ENCODE assay signal across 9 mouse cellular contexts in the genomic region with DNA sequence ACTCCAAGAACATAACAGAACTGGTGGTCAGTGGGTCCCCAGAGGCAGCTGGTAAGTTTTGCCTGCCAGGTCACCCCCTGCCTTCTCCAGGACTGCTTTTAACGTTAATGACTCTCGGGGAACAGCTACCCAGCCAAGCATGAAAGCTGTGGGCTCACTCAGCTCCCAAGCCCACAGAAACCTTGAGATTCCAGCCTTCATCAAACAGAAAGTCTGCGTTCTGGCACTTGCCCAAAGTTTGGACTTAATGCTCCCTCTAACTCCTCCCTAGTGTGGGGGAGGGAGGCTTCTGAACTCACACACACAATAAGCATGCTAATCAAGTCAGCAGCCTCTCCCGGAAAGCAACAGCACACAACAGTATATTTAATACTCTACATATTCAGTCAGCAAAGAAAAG.
DNase-seq lines count a peak whose midpoint lies in the region; ATAC-seq lines count a peak whose summit lies in the region.
"Had no signal": no experiment of that assay in that cellular context is flagged by ENCODE, and none has a peak within 500 bp of the region (broad histone marks: within the 10 kb centered on the region; RNA-seq: fewer than 3 reads in every experiment).

No protein-coding gene starts in this region.

- DNase-seq in right cerebral cortex, postnatal 10 days (ENCODE audit: low spot score in 2 of 2), result peak; percentile 71 to 74
- DNase-seq in right cerebral cortex, postnatal 36 days (ENCODE audit: low spot score in 2 of 2), result no peak
- peak; percentile 54 for DNase-seq in embryonic facial prominence, embryonic 11.5 days (ENCODE audit: low spot score)
- peak; percentile 28 for DNase-seq in midbrain, embryonic 10.5 days (ENCODE audit: low spot score)
- DNase-seq in c-Kit-positive CD71-positive TER-119-positive erythroid progenitor cells, embryonic 14.5 days (ENCODE audit: low spot score), result no peak
- DNase-seq in thymus, postnatal 10 days (ENCODE audit: low spot score in 2 of 2), result no peak

- H3K36me3 ChIP-seq in embryonic facial prominence, embryonic 11.5 days (replicated peaks; ENCODE audit: control insufficient read depth, insufficient read depth, low read depth, low read length), result no peaks in the 10 kb centered on the region; the same call in 1 of the 2 replicates
- peaks cover 44% of the 10 kb centered on the region for H3K36me3 ChIP-seq in heart, embryonic 13.5 days
- H3K36me3 ChIP-seq in kidney, embryonic 16.5 days (ENCODE audit: insufficient read depth, low read length), result peaks cover 6% of the 10 kb centered on the region; the same call in 1 of the 2 replicates
- H3K36me3 ChIP-seq in midbrain, embryonic 10.5 days, result 0 out of 2 replicates have a peak, but pooled peaks cover 8% of the 10 kb centered on the region

- H3K27me3 ChIP-seq in embryonic facial prominence, embryonic 11.5 days (ENCODE audit: control insufficient read depth, insufficient read depth, low read length), result no peaks in the 10 kb centered on the region
- H3K27me3 ChIP-seq in heart, embryonic 13.5 days (replicated peaks), result no peaks in the 10 kb centered on the region
- H3K27me3 ChIP-seq in kidney, embryonic 16.5 days (ENCODE audit: insufficient read depth, low read length), result no peaks in the 10 kb centered on the region
- no peaks in the 10 kb centered on the region for H3K27me3 ChIP-seq in midbrain, embryonic 10.5 days (ENCODE audit: low read depth, poor library complexity, severe bottlenecking)

- H3K9me3 ChIP-seq in embryonic facial prominence, embryonic 11.5 days (replicated peaks; ENCODE audit: control insufficient read depth, low read length), result no peaks in the 10 kb centered on the region
- no peaks in the 10 kb centered on the region for H3K9me3 ChIP-seq in heart, embryonic 13.5 days
- no peaks in the 10 kb centered on the region for H3K9me3 ChIP-seq in kidney, embryonic 16.5 days (ENCODE audit: low read length)
- no peaks in the 10 kb centered on the region for H3K9me3 ChIP-seq in midbrain, embryonic 10.5 days (replicated peaks)

- no peak overlapping the region for H3K9ac ChIP-seq in embryonic facial prominence, embryonic 11.5 days (replicated peaks; ENCODE audit: low read length)
- peak overlapping the region; percentile 50 for H3K9ac ChIP-seq in heart, embryonic 13.5 days
- no peak overlapping the region for H3K9ac ChIP-seq in kidney, embryonic 16.5 days (replicated peaks; ENCODE audit: low read length)
- H3K9ac ChIP-seq: liver, embryonic 14.5 days had no signal

- ATAC-seq in embryonic facial prominence, embryonic 11.5 days (replicated peaks; ENCODE audit: insufficient number of reproducible peaks, low FRiP score, low TSS enrichment, low read depth), result peak; percentile 73; the same call in 1 of the 2 replicates
- no peak for ATAC-seq in heart, embryonic 13.5 days (ENCODE audit: extremely low read depth, insufficient number of reproducible peaks, low FRiP score, low TSS enrichment)
- ATAC-seq in kidney, embryonic 16.5 days (ENCODE audit: low FRiP score, low TSS enrichment), result peak; percentile 96

- H3K4me1 ChIP-seq in embryonic facial prominence, embryonic 11.5 days (ENCODE audit: control insufficient read depth, insufficient read depth, low read length), result no peaks in the 10 kb centered on the region
- peaks cover 47% of the 10 kb centered on the region for H3K4me1 ChIP-seq in heart, embryonic 13.5 days
- peaks cover 18% of the 10 kb centered on the region for H3K4me1 ChIP-seq in kidney, embryonic 16.5 days (ENCODE audit: insufficient read depth, low read length)
- peaks cover 20% of the 10 kb centered on the region for H3K4me1 ChIP-seq in midbrain, embryonic 10.5 days

- 0 out of 2 replicates have a peak overlapping the region, but pooled peaks have one; percentile 20 for H3K27ac ChIP-seq in embryonic facial prominence, embryonic 11.5 days (replicated peaks; ENCODE audit: low read depth, low read length)
- H3K27ac ChIP-seq in heart, embryonic 13.5 days (replicated peaks), result peak overlapping the region; percentile 71
- peak overlapping the region; percentile 72 for H3K27ac ChIP-seq in kidney, embryonic 16.5 days (ENCODE audit: low read length)
- peak overlapping the region; percentile 74 for H3K27ac ChIP-seq in midbrain, embryonic 10.5 days (replicated peaks)
- H3K27ac ChIP-seq: liver, embryonic 14.5 days had no signal

- H3K4me3 ChIP-seq in embryonic facial prominence, embryonic 11.5 days (ENCODE audit: low read depth, low read length), result no peak overlapping the region
- H3K4me3 ChIP-seq in heart, embryonic 13.5 days, result no peak overlapping the region
- 0 out of 2 replicates have a peak overlapping the region, but pooled peaks have one; percentile 2 for H3K4me3 ChIP-seq in kidney, embryonic 16.5 days (ENCODE audit: low read length)
- H3K4me3 ChIP-seq in midbrain, embryonic 10.5 days, result no peak overlapping the region

- 17% methylated on average over 4 of the region's 4 CpGs for WGBS in embryonic facial prominence, embryonic 11.5 days
- WGBS in heart, embryonic 13.5 days, result 11% methylated on average over 4 of the region's 4 CpGs
- WGBS in kidney, embryonic 16.5 days, result 2% methylated on average over 4 of the region's 4 CpGs
- 12% methylated on average over 4 of the region's 4 CpGs for WGBS in midbrain, embryonic 10.5 days

- H3K4me2 ChIP-seq in embryonic facial prominence, embryonic 11.5 days (ENCODE audit: low read depth, low read length), result no peak overlapping the region; the same call in 1 of the 2 replicates
- H3K4me2 ChIP-seq in heart, embryonic 13.5 days, result peak overlapping the region; percentile 44
- H3K4me2 ChIP-seq in kidney, embryonic 16.5 days (replicated peaks; ENCODE audit: low read depth, low read length), result peak overlapping the region; percentile 31

Comparison
In these comparisons a context has a peak if more than half of its experiments do, and no peak if none do; other contexts are left out.
1. DNase-seq: peak in right cerebral cortex, postnatal 10 days (2 of 2), embryonic facial prominence, embryonic 11.5 days (single experiment) and midbrain, embryonic 10.5 days (single experiment); none in right cerebral cortex, postnatal 36 days (0 of 2), c-Kit-positive CD71-positive TER-119-positive erythroid progenitor cells, embryonic 14.5 days (single experiment) and thymus, postnatal 10 days (0 of 2).
2. H3K27ac ChIP-seq: peak in every context shown above with its lines; median percentile 74 in midbrain, embryonic 10.5 days; 72 in kidney, embryonic 16.5 days; 71 in heart, embryonic 13.5 days; 20 in embryonic facial prominence, embryonic 11.5 days.